Mouse (Mus musculus): Measurements from ENCODE around the gene A630001G21Rik. TPM values are rescaled to one million over a fixed set of nuclear protein-coding genes. Genes with fewer than 3 reads are reported as not detected.
"Not testable (repeated sequence)": the region's sequence is repeated elsewhere in the genome, so short reads cannot be mapped to it uniquely, and the experiment has no call there.

The A630001G21Rik gene
- 0.19 and 0.27 TPM in 2 replicates for polyA plus RNA-seq (2015; fragmentation: Nextera tagmentation; extraction: Ambion mirVana)

DNA sequence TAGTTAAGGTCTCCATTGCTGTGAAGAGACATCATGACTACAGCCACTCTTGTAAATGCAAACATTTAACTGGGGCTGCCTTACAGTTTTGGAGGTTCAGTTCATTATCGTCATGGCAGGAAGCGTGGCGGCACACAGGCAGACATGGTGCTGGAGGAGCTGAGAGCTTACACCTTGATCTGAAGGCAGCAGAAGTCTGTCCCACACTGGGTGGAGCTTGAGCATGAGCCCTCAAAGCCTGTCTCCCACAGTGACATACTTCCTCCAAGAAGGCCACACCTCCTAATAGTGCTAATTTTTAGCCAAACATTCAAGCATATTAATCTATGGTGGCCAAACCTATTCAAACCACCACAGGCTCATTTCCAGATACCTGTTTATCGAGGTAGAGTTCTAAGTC lies at the start of gene A630001G21Rik:
Gene A630001G21Rik (minus strand): TSS at position 208 of the 400 bp plus-strand sequence.
- Histone ChIP-seq H3K4me1 (ENCODE audit: control insufficient read depth, insufficient read depth, low read length) (no peaks in the 10 kb centered on the region), H3K27me3 (ENCODE audit: control insufficient read depth, insufficient read depth, low read depth, low read length) (no peaks in the 10 kb centered on the region), H3K4me3 (ENCODE audit: low read depth, low read length) (no peak within 1 kb of the TSS), H3K36me3 (ENCODE audit: control insufficient read depth, insufficient read depth, low read length) (no peaks in the 10 kb centered on the region), H3K9ac (ENCODE audit: low read depth, low read length) (no peak within 1 kb of the TSS), H3K27ac (ENCODE audit: low read length) (no peak within 1 kb of the TSS), H3K4me2 (ENCODE audit: low read length) (no peak within 1 kb of the TSS), H3K9me3 (replicated peaks; ENCODE audit: control insufficient read depth, low read length, poor library complexity, severe bottlenecking) (no peaks in the 10 kb centered on the region)
- no peak for ATAC-seq
- 90% methylated on average over 4 of the region's 4 CpGs for WGBS

DNA sequence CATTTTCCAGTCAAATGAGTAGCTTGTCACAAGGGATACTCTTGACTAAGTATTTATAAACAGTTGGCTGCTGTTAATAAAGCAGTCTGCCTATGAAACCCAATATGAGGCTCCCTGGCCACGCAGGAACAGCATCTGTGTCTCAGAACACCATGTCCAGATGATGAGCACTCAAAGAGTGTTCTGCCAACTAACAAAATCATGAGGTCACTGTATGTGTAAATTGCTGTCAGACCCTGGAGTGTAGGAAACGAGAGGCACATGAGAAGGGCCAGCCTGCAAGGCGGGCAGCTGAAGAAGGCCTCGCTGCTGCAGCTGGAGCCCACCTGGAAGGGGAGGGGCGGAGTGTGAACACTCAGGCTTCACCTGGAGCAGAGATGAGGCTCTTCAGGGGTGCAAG lies 48.7 kb upstream of the A630001G21Rik start:
- no peak overlapping the region for H3K4me2 ChIP-seq (ENCODE audit: low read length)
- no peaks in the 10 kb centered on the region for H3K27me3 ChIP-seq (ENCODE audit: control insufficient read depth, insufficient read depth, low read depth, low read length)
- H3K4me3 ChIP-seq (ENCODE audit: low read depth, low read length), result no peak overlapping the region
- no peak for ATAC-seq
- H3K4me1 ChIP-seq (ENCODE audit: control insufficient read depth, insufficient read depth, low read length), result no peaks in the 10 kb centered on the region
- H3K9ac ChIP-seq (ENCODE audit: low read depth, low read length), result no peak overlapping the region
- no peaks in the 10 kb centered on the region for H3K9me3 ChIP-seq (replicated peaks; ENCODE audit: control insufficient read depth, low read length, poor library complexity, severe bottlenecking)
- 91% methylated on average over 5 of the region's 5 CpGs for WGBS
- H3K36me3 ChIP-seq (ENCODE audit: control insufficient read depth, insufficient read depth, low read length), result 0 out of 2 replicates have a peak, but pooled peaks cover 2% of the 10 kb centered on the region
- H3K27ac ChIP-seq (ENCODE audit: low read length), result no peak overlapping the region

- Histone ChIP-seq H3K36me3 (ENCODE audit: control insufficient read depth, insufficient read depth, low read length) (peaks cover 7% of the 10 kb centered on the region), H3K9me3 (replicated peaks; ENCODE audit: control insufficient read depth, low read length, poor library complexity, severe bottlenecking) (no peaks in the 10 kb centered on the region), H3K27ac (ENCODE audit: low read length) (no peak overlapping the region), H3K4me1 (ENCODE audit: control insufficient read depth, insufficient read depth, low read length) (no peaks in the 10 kb centered on the region), H3K9ac (ENCODE audit: low read depth, low read length) (no peak overlapping the region), H3K27me3 (ENCODE audit: control insufficient read depth, insufficient read depth, low read depth, low read length) (no peaks in the 10 kb centered on the region), H3K4me3 (ENCODE audit: low read depth, low read length) (no peak overlapping the region), H3K4me2 (ENCODE audit: low read length) (no peak overlapping the region)
- WGBS, result 82% methylated on average over 3 of the region's 3 CpGs
- ATAC-seq, result no peak
Observed at GRCm38 (mm10) chr1:85824905-85825304, 46.5 kb upstream of the A630001G21Rik start.

DNA sequence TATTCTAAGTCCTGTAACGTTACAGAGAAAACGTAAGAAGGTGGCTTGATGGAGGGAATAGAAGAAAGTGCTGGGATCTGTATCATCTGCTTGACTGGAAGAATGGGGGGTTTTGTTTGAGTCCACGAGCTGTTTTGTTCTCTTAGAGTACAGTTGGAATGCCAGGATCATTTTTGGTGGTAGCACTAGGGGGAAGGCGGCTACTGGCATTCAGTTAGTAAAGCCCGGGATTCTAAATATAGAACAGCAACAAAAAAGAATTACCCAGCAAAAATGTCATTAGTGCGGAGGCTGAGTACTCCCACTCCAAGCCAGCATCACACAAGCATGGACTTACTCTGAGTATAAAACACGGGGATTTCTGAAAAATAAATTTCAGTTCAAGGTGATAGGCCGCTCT lies 43.8 kb upstream of the A630001G21Rik start:
- H3K9ac ChIP-seq (ENCODE audit: low read depth, low read length), result no peak overlapping the region
- H3K27ac ChIP-seq (ENCODE audit: low read length), result no peak overlapping the region
- H3K4me3 ChIP-seq (ENCODE audit: low read depth, low read length), result no peak overlapping the region
- WGBS, result 90% methylated on average over 8 of the region's 8 CpGs
- H3K36me3 ChIP-seq (ENCODE audit: control insufficient read depth, insufficient read depth, low read length), result peaks cover 18% of the 10 kb centered on the region
- no peak for ATAC-seq
- H3K27me3 ChIP-seq (ENCODE audit: control insufficient read depth, insufficient read depth, low read depth, low read length), result no peaks in the 10 kb centered on the region
- H3K4me1 ChIP-seq (ENCODE audit: control insufficient read depth, insufficient read depth, low read length), result no peaks in the 10 kb centered on the region
- no peak overlapping the region for H3K4me2 ChIP-seq (ENCODE audit: low read length)
- no peaks in the 10 kb centered on the region for H3K9me3 ChIP-seq (replicated peaks; ENCODE audit: control insufficient read depth, low read length, poor library complexity, severe bottlenecking)

GRCm38 (mm10) chr1:85819695-85820094 lies 41.3 kb upstream of the A630001G21Rik start:
- ATAC-seq, result no peak
- Histone ChIP-seq H3K36me3 (ENCODE audit: control insufficient read depth, insufficient read depth, low read length) (peaks cover 16% of the 10 kb centered on the region), H3K27ac (ENCODE audit: low read length) (no peak overlapping the region), H3K9ac (ENCODE audit: low read depth, low read length) (no peak overlapping the region), H3K27me3 (ENCODE audit: control insufficient read depth, insufficient read depth, low read depth, low read length) (no peaks in the 10 kb centered on the region), H3K4me3 (ENCODE audit: low read depth, low read length) (no peak overlapping the region), H3K4me1 (ENCODE audit: control insufficient read depth, insufficient read depth, low read length) (no peaks in the 10 kb centered on the region), H3K4me2 (ENCODE audit: low read length) (no peak overlapping the region), H3K9me3 (replicated peaks; ENCODE audit: control insufficient read depth, low read length, poor library complexity, severe bottlenecking) (no peaks in the 10 kb centered on the region)
- 100% methylated on average over 1 of the region's 1 CpGs for WGBS

DNA sequence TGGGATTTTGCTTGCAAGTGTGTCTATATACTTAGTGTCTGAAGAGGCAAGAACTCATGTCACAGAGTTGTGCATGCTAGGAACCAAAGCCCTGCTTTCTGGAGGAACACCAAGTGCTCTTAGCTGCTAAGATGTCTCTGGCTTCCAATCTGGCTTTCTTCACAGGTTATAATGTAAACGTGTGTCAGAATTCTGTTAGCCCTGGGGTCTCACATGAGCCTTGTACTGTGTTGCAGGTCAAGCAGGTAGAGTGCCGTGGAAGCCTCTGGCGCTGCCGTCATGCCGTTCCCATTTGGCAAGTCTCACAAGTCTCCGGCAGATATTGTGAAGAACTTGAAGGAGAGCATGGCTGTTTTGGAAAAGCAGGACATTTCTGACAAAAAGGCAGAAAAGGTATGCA lies 39.7 kb upstream of the A630001G21Rik start:
- no peaks in the 10 kb centered on the region for H3K9me3 ChIP-seq (replicated peaks; ENCODE audit: control insufficient read depth, low read length, poor library complexity, severe bottlenecking)
- H3K4me3 ChIP-seq (ENCODE audit: low read depth, low read length), result no peak overlapping the region
- peaks cover 16% of the 10 kb centered on the region for H3K36me3 ChIP-seq (ENCODE audit: control insufficient read depth, insufficient read depth, low read length)
- H3K27ac ChIP-seq (ENCODE audit: low read length), result no peak overlapping the region
- no peak overlapping the region for H3K9ac ChIP-seq (ENCODE audit: low read depth, low read length)
- no peaks in the 10 kb centered on the region; the same call in 1 of the 2 replicates for H3K4me1 ChIP-seq (ENCODE audit: control insufficient read depth, insufficient read depth, low read length)
- 98% methylated on average over 6 of the region's 6 CpGs for WGBS
- no peaks in the 10 kb centered on the region for H3K27me3 ChIP-seq (ENCODE audit: control insufficient read depth, insufficient read depth, low read depth, low read length)
- ATAC-seq, result no peak
- no peak overlapping the region for H3K4me2 ChIP-seq (ENCODE audit: low read length)

GRCm38 (mm10) chr1:85814213-85814612 lies 35.8 kb upstream of the A630001G21Rik start:
- H3K4me2 ChIP-seq (ENCODE audit: low read length); H3K9ac ChIP-seq (ENCODE audit: low read depth, low read length); H3K4me1 ChIP-seq (ENCODE audit: control insufficient read depth, insufficient read depth, low read length); H3K36me3 ChIP-seq (ENCODE audit: control insufficient read depth, insufficient read depth, low read length); H3K27me3 ChIP-seq (ENCODE audit: control insufficient read depth, insufficient read depth, low read depth, low read length); ATAC-seq; H3K27ac ChIP-seq (ENCODE audit: low read length); H3K9me3 ChIP-seq (replicated peaks; ENCODE audit: control insufficient read depth, low read length, poor library complexity, severe bottlenecking); H3K4me3 ChIP-seq (ENCODE audit: low read depth, low read length): not testable (repeated sequence)

- H3K27me3 ChIP-seq (ENCODE audit: control insufficient read depth, insufficient read depth, low read depth, low read length), result no peaks in the 10 kb centered on the region
- no peak overlapping the region for H3K4me2 ChIP-seq (ENCODE audit: low read length)
- no peak for ATAC-seq
- no peaks in the 10 kb centered on the region for H3K36me3 ChIP-seq (ENCODE audit: control insufficient read depth, insufficient read depth, low read length)
- H3K4me1 ChIP-seq (ENCODE audit: control insufficient read depth, insufficient read depth, low read length), result peaks cover 3% of the 10 kb centered on the region; the same call in 1 of the 2 replicates
- H3K9ac ChIP-seq (ENCODE audit: low read depth, low read length), result no peak overlapping the region
- H3K4me3 ChIP-seq (ENCODE audit: low read depth, low read length), result no peak overlapping the region
- H3K9me3 ChIP-seq (replicated peaks; ENCODE audit: control insufficient read depth, low read length, poor library complexity, severe bottlenecking), result no peaks in the 10 kb centered on the region
- WGBS, result 88% methylated on average over 2 of the region's 2 CpGs
- H3K27ac ChIP-seq (ENCODE audit: low read length), result no peak overlapping the region
Observed at GRCm38 (mm10) chr1:85810787-85811186, 32.3 kb upstream of the A630001G21Rik start.

- no peaks in the 10 kb centered on the region for H3K27me3 ChIP-seq (ENCODE audit: control insufficient read depth, insufficient read depth, low read depth, low read length)
- H3K9me3 ChIP-seq (replicated peaks; ENCODE audit: control insufficient read depth, low read length, poor library complexity, severe bottlenecking), result no peaks in the 10 kb centered on the region
- H3K4me3 ChIP-seq (ENCODE audit: low read depth, low read length), result no peak overlapping the region
- H3K36me3 ChIP-seq (ENCODE audit: control insufficient read depth, insufficient read depth, low read length), result no peaks in the 10 kb centered on the region
- H3K4me2 ChIP-seq (ENCODE audit: low read length), result no peak overlapping the region
- no peak overlapping the region for H3K27ac ChIP-seq (ENCODE audit: low read length)
- whole genome bisulfite sequencing, result 91% methylated on average over 2 of the region's 2 CpGs
- ATAC-seq, result no peak
- no peak overlapping the region for H3K9ac ChIP-seq (ENCODE audit: low read depth, low read length)
- H3K4me1 ChIP-seq (ENCODE audit: control insufficient read depth, insufficient read depth, low read length), result peaks cover 3% of the 10 kb centered on the region; the same call in 1 of the 2 replicates
Observed at GRCm38 (mm10) chr1:85810343-85810742, 31.9 kb upstream of the A630001G21Rik start.

Data from midbrain, embryonic 16.5 days (tissue).